Mouse (Mus musculus): ENCODE results near the gene Adamts13.
A peak's percentile ranks its signal among the peaks of the same experiment; 100 is the strongest.

The Adamts13 gene

GRCm38 (mm10) chr2:26973960-26974359 lies 744 bp downstream of the Adamts13 start:
- DNase-seq: no peak

GRCm38 (mm10) chr2:26980361-26980760 lies 7.1 kb downstream of the Adamts13 start:
- DNase-seq: no peak

GRCm38 (mm10) chr2:26984179-26984578 lies 11.0 kb downstream of the Adamts13 start:
- no peak for DNase-seq

GRCm38 (mm10) chr2:26984640-26985039 lies 11.4 kb downstream of the Adamts13 start:
- DNase-seq: no peak

- no peak for DNase-seq
Observed at GRCm38 (mm10) chr2:26993936-26994335, 20.7 kb downstream of the Adamts13 start.

- DNase-seq: no peak
Observed at GRCm38 (mm10) chr2:26997498-26997897, 24.3 kb downstream of the Adamts13 start.

- DNase-seq: no peak
Observed at GRCm38 (mm10) chr2:26997993-26998392, 24.8 kb downstream of the Adamts13 start.

GRCm38 (mm10) chr2:27006255-27006654 lies 33.0 kb downstream of the Adamts13 start:
- no peak for DNase-seq

- DNase-seq: no peak
Observed at GRCm38 (mm10) chr2:27007701-27008100, 34.5 kb downstream of the Adamts13 start.

GRCm38 (mm10) chr2:27009714-27010244 lies 36.6 kb downstream of the Adamts13 start, which contains the start of gene Cacfd1:
Cacfd1 (plus strand) TSS chr2:27009926.
- peak; percentile 91 to 95 for DNase-seq

GRCm38 (mm10) chr2:27017802-27018201 lies 44.6 kb downstream of the Adamts13 start:
- DNase-seq: peak; percentile 85 to 87

GRCm38 (mm10) chr2:27019530-27019929 lies 46.3 kb downstream of the Adamts13 start:
- DNase-seq: no peak

- no peak for DNase-seq
Observed at GRCm38 (mm10) chr2:27021103-27021502, 47.9 kb downstream of the Adamts13 start.

GRCm38 (mm10) chr2:27022612-27023011 lies 49.4 kb downstream of the Adamts13 start:
- no peak for DNase-seq

- no peak for DNase-seq
Observed at GRCm38 (mm10) chr2:27024136-27024535, 50.9 kb downstream of the Adamts13 start.

GRCm38 (mm10) chr2:27025545-27025944 lies 52.3 kb downstream of the Adamts13 start:
- DNase-seq: no peak

- no peak for DNase-seq
Observed at GRCm38 (mm10) chr2:27026332-27026731, 53.1 kb downstream of the Adamts13 start.

GRCm38 (mm10) chr2:27026857-27027617 lies 53.8 kb downstream of the Adamts13 start:
- no peak for DNase-seq

GRCm38 (mm10) chr2:27027618-27028436 lies 54.6 kb downstream of the Adamts13 start, which contains the start of gene Slc2a6:
Slc2a6 (minus strand) TSS chr2:27027998.
- peak; percentile 89 to 94 for DNase-seq

GRCm38 (mm10) chr2:27028437-27029015 lies 55.3 kb downstream of the Adamts13 start:
- DNase-seq: no peak

- no peak for DNase-seq
Observed at GRCm38 (mm10) chr2:27032361-27032760, 59.1 kb downstream of the Adamts13 start.

- DNase-seq: no peak
Observed at GRCm38 (mm10) chr2:27036003-27036402, 62.8 kb downstream of the Adamts13 start.

- no peak for DNase-seq
Observed at GRCm38 (mm10) chr2:27037008-27037407, 63.8 kb downstream of the Adamts13 start.

Data from kidney, postnatal 4 days (tissue).